Mouse (Mus musculus): Measurements from ENCODE around the gene Senp7.
A peak's percentile ranks its signal among the peaks of the same experiment; 100 is the strongest.
"Not testable (repeated sequence)": the region's sequence is repeated elsewhere in the genome, so short reads cannot be mapped to it uniquely, and the experiment has no call there.

Senp7 gene

GRCm38 (mm10) chr16:56066113-56066512 lies 18.0 kb downstream of the Senp7 start:
- DNase-seq (ENCODE audit: low read depth): no peak

DNA sequence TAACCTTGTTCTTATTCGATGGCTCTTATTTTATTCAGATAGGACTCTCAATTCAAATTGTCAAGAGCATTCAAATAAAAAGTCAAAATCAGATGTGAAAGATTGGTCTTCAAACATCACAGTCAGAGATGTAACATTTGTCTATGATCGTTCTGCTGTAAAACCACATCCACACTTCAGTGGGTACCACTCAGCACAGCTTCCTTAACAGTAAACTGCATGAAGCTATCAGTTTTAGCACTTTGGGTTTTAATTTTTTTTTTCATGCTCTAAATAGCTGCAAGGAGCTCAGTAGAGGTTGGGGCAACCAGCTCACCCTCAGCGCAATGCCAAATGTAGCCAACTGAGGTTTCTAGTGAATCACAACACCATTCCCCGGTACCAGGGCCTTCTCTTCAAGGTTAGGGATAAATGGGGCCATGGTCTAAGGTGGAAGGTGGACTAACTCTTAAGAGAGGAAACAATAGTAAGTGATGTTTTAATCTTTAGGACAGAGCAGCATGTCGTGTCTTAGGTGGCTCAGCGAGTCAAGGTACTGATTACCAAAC lies 20.5 kb downstream of the Senp7 start:
- DNase-seq (ENCODE audit: low read depth): no peak

DNA sequence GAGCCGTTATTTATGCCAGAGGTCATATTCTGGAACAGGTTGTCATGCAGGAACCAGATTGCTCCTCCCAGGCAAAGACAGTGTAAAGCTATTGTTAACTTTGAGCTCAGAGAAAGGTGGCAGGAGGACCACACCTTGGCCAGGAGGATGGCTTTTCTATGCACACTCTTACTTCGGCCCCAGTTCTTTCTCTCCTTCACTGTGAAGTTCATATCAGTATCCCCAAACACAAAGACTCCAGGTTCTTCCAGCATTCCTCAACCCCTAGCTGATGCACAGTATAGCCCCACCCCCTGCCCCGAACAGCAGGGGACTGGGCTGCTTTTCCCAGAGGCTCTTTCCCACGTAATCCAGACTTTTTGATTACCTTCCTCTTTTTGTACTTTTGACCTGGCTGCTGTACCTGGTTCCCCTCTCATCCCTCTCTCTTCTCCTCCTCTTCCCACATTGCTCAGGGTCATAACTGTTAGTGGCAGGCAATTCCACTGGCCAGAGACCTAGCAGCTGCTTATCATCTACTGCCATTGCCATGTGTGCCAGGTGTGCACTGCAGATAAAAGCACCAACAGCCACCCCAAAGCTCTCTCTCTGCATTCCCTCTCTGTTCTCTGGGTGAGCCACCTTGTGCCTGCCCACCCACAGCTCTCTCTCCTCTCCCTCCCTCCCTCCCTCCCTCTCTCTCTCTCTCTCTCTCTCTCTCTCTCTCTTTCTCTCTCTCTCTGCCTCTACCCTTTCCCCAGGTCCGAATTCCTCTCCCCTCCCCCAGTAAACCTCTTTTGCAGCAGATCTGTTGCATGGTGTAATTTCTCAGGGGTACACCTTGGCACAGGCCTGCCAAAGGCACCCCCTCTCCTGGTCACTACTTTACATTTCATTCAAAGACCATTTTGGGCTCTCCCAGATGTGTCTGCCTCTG lies 23.4 kb downstream of the Senp7 start:
- DNase-seq (ENCODE audit: low read depth): no peak

- DNase-seq (ENCODE audit: low read depth): no peak
Measured at GRCm38 (mm10) chr16:56072533-56072932, 24.4 kb downstream of the Senp7 start.

DNA sequence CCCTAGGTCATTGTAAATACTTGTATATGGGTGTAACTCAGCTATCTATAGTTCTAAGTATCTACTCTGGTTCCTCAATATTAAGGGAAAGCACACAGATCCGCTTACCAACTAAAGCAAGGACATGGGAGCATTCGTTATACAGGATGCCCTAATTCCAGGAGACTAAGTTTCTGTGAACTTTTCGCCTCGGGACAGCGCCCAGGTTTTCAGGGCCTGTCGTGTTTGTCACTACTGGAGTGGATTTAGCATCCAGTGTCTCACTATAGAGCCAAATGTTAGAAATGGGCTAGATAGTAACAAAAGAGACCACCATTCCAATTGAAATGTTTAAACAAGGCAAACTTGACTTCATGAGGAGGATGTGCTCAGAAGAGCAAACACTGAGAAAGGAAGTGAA lies 25.0 kb downstream of the Senp7 start:
- not testable (repeated sequence) for DNase-seq (ENCODE audit: low read depth)

- DNase-seq (ENCODE audit: low read depth): no peak
Measured at GRCm38 (mm10) chr16:56074122-56074521, 26.0 kb downstream of the Senp7 start.

DNA sequence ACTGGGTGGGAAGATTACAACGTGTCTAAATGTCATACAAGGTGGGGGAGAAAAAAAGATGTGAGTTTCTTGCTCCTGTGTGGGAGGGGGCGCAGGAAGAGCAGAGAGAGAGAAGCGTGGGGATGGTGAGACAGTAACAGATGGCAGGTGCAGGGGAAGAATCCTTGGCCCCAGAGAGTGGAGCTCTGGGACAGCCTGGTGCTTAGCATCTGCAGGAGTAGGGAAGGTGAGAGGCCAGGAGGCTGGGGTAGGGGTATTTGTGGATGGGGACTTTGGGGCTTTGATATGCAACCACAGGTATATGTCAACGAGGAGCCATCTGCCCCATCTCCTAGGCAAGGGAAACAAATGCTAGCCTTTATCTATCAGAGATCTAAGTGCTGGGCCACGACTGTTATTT lies 26.4 kb downstream of the Senp7 start:
- no peak for DNase-seq (ENCODE audit: low read depth)

- DNase-seq (ENCODE audit: low read depth): peak; percentile 90
Measured at GRCm38 (mm10) chr16:56075222-56076111, 27.3 kb downstream of the Senp7 start.

- peak; percentile 20 for DNase-seq (ENCODE audit: low read depth)
Measured at GRCm38 (mm10) chr16:56076121-56076869, 28.2 kb downstream of the Senp7 start.

- DNase-seq (ENCODE audit: low read depth): no peak
Measured at GRCm38 (mm10) chr16:56079419-56079818, 31.3 kb downstream of the Senp7 start.

DNA sequence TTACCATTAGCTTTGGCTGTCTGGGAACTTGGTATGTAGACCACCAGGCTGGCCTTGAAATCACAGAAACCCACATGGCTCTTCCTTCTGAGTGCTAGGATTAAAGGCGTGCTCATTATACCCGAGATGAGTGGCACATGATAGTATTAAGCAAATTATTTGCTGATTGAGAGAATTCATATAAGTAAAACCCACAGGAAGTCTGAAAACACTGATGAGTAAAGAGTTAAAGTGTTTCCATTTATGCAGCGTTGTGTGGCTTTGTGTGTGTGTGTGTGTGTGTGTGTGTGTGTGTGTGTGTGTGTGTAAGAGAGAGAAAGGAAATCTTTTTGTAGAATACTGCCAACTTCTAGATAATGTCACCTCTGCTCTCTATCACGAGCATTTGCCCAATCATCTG lies 33.6 kb downstream of the Senp7 start:
- no peak for DNase-seq (ENCODE audit: low read depth)

DNA sequence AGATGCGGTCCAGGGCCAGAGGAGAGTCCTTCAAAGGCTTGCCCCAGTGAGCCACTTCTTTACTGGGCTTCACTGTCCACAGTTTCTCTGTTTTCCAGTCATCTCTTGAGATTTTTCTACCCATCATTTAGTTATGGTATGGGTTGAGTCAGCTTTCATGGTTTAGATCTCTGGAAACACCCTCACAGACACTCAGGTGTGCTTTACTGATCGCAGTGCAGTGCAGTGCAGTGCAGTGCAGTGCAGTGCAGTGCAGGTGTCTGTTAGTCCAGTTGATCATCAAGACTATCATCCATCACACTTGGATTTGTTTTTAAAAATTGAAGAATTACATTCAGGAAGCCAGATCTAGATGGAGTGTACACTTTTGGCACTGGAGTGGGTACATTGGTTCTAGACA lies 38.2 kb downstream of the Senp7 start:
- no peak for DNase-seq (ENCODE audit: low read depth)

- DNase-seq (ENCODE audit: low read depth): no peak
Measured at GRCm38 (mm10) chr16:56090385-56090784, 42.2 kb downstream of the Senp7 start.

- DNase-seq (ENCODE audit: low read depth): not testable (repeated sequence)
Measured at GRCm38 (mm10) chr16:56096401-56097018, 48.4 kb downstream of the Senp7 start.

DNA sequence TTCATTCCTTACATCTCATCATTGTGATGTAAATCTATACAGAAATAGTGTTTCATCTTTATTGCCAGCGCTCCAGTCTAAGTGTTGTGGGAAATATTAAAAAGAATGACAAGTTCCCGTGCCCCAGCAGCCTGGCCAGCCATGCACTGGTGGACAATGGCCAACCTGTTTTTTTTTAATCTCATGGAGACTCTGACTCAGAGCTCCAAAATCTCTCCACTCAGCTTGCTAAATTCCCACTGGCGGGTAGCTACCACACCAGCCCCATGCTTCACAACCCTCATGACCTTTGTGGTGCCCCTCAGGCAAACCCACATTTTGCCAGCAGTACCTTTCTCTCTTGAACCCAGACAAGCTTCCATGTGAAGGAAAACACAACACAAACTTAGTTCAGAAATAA lies 67.6 kb downstream of the Senp7 start:
- peak; percentile 56 for DNase-seq (ENCODE audit: low read depth)

- DNase-seq (ENCODE audit: low read depth): no peak
Measured at GRCm38 (mm10) chr16:56116155-56116554, 68.0 kb downstream of the Senp7 start.

DNA sequence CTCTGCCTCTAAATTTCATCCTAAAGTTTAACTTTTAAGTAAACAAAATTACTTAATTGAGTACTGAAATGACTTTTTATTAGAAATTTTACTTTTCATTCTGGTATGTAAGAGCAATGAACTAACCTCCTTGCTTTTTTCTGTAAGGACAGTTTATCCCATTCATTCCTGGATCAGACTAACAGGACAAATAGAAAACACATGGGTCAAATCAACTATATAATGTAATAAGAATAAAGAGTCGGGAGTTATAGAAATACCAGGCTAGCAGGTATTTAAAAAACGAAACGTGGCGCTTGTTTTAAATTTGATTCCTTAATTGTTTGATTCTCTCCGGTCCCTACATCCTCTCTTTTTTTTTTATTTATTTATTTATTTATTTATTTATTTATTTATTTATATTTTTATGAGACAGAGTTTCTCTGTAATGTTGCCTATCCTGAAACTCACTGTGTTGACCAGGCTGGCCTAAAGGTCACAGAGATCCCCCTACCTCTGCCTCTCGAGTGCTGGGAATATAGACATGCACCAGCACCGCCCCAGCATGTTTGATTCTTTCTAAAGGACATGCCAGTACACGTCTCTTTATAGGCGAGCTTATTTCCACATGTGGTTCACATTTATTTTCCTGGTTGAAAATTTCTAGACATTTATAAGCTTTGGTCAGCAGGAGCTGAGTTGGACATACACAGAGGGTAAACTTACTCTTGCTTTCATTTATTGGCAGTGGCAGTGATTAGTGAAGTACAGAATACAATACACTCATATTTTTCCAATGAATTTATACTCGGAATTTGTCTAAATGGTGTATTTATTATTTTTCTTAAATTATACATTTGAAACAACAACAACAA lies 69.4 kb downstream of the Senp7 start:
- no peak for DNase-seq (ENCODE audit: low read depth)

- DNase-seq (ENCODE audit: low read depth): no peak
Measured at GRCm38 (mm10) chr16:56122517-56122916, 74.4 kb downstream of the Senp7 start.

DNA sequence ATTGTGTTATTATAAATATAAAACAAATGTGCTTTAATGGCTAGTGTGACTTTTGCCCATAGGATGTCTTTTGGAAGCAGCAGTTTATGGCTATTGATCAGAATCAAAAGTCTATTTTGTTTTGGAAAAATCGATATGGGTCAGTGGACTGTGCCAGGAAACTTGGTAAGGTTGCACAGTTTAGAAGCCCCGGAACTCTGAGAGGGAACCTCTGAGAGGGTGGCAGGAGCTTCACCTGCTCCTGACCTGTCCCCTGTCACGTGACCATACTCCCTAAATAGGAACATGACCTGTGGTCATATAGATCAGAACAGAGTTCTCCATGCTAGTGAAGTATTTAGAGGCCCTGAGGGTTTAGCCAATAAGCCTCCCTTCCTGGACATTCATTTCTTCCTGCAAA lies 75.9 kb downstream of the Senp7 start:
- DNase-seq (ENCODE audit: low read depth): no peak

DNA sequence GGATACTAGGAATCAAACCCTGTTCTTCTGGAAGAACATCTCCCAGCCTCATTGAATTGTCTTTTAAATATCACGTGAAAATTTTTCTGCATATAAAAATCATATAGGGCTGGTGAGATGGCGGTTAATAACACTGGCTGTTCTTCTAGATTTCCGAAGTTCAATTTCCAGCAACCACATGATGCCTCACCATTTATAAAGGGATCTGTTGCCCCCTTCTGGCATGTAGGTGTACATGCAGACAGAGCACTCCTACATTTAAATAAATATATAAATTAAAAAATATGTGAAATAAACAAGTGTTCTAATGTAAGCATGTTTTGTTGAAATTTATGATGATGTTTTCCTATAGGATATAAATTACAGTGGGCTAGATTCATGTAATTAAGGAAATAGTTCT lies 83.5 kb downstream of the Senp7 start:
- DNase-seq (ENCODE audit: low read depth): peak; percentile 70

Data from NIH3T3 (cell line).